Mouse (Mus musculus) adrenal gland, postnatal 36 days (tissue): ENCODE measurements around the gene Elane. TPM values are rescaled to one million over a fixed set of nuclear protein-coding genes. Genes with fewer than 3 reads are reported as not detected.

Source experiments
- DNase-seq, 2 experiments: peaks; one replicate each; pipeline ENCODE4 v3.0.0; 2021; ENCODE audit warnings: mixed read lengths in 1 of 2
- total RNA-seq, 2 experiments: library from RNA; stranded (reverse); gene quantifications; 2 replicates each; pipeline ENCODE4 v1.2.3; 2021

The Elane gene
- total RNA-seq, 2 experiments from 2014 or later = 0.30 to 0.33 TPM

DNA sequence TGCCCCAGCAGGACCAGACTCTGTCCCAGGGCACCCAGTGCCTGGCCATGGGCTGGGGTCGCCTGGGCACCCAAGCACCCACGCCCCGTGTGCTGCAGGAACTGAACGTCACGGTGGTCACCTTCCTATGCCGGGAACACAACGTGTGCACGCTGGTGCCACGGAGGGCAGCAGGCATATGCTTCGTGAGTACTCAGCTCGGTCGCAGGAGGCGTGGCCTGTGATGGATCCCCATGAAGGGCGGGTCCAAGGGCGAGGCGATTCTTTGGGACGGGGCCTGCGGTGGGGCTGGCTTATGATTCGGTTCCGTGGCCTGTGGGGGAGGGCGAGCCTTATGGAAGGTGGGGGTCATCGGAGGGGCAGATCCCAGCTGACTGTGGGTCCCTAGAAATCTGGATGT, 4.1 kb upstream of the Elane start:
- peak; percentile 52 to 56 for DNase-seq

DNA sequence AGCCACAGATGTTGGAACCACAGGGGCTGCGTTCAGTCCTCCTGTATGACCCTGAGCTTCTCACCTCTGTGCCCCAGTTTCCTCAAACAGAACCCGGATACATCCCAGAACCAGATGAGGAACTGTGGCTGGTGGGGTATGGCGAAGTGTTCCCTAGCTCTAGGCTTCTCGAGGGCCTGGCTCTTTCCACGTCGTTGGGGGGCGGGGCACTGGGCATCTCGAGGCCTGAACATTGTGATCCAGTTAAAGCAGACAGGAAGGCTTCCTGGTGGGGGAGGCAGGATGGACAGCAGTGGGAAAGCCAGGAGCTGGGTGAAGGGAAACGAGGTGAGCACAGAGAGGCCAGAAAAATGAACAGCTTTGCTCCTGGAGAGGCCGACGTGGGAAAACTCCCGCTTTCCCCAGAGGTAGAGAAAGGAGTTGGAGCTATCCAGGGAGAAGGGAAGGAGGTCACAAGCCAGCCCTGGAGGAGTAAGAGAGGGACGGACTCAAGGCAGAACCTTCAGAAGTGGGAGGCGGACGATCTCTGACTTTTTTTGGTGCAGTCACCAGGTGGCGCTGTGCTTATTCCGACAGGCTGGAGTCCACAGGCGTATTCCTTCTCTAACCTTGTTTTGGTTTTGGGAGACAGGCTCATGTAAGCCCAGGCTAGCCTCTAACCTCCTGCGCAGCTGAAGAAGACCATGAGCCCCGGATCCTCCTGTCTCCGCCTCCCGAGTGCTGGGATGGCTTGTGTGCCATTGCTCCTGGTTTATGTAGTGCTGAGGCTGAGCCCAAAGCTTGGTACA, 2.6 kb upstream of the Elane start:
- peak; percentile 85 to 88 for DNase-seq

- peak; percentile 86 to 87 for DNase-seq
Observed at GRCm38 (mm10) chr10:79884446-79884845, 1.6 kb upstream of the Elane start.

GRCm38 (mm10) chr10:79884938-79885337, 1.1 kb upstream of the Elane start:
- DNase-seq = peak; percentile 53 to 70

GRCm38 (mm10) chr10:79886611-79887010, 564 bp downstream of the Elane start:
- no peak for DNase-seq

DNA sequence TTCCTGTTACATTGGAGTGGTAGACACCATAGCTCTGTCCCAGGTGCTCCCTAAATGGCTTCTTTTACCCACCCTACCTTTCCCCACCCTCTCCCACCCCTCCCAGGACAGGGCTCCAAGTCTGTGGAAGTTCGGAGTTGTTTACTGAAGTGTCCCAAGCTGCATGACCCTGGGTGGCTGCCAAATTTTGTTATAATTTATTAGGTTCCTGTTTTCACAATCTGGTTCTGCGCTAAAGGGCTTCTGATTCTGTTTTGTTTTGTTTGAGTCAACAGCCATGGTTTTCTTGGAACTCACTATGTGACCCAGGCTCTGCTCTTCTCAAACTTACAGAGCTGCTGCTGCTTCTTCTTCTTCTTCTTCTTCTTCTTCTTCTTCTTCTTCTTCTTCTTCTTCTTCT, 3.3 kb downstream of the Elane start:
- DNase-seq = peak; percentile 51 to 71

- DNase-seq = no peak
Observed at GRCm38 (mm10) chr10:79890670-79891069, 4.6 kb downstream of the Elane start, which contains the start of gene Cfd. Cfd (plus strand) TSS chr10:79890853.

GRCm38 (mm10) chr10:79892451-79893118, 6.5 kb downstream of the Elane start:
- peak; percentile 83 to 87 for DNase-seq

DNA sequence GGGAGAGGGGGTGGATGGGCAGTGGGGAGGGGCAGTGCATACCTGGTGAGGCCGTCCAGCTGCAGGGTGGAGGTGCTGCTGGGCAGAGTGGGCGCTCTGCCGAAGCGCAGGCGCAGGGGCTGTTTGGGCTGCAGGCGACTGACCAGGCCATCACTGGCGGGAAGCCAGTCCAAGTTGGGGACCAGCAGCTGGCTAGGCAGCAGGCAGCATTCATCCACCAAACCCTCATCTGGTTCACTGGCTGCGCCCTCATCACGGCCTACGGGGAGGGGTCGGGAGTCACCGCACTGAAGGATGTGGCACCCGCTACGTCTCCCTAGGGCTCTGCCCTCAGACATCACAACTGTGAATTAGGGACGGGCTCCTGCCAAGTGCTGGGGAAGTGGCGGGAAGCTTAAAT, 10.3 kb downstream of the Elane start:
- DNase-seq = no peak

DNA sequence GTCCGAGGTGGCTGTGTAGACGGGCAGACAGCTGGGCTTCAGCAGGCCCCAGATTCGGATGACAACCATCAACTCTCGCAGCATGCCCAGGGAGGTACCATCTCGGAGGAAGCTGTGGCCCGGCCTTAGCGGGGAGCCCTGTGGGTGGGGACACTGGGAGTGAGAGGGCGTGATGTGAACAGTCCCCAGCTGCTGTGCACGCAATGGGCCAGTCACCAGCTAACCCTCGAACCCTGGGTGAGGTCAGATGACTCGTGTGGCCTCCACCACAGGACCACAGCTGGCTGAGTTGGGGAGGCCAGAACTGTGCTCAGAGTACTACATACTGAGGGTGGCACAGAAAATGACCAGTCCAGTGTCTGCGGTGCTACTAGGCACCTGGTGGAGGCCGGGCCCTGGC, 10.8 kb downstream of the Elane start:
- no peak for DNase-seq

- peak in 1 of 2 experiments; percentile 56 for DNase-seq
Observed at GRCm38 (mm10) chr10:79897316-79898245, 11.5 kb downstream of the Elane start.

- DNase-seq = no peak
Observed at GRCm38 (mm10) chr10:79900951-79901410, 14.9 kb downstream of the Elane start.

DNA sequence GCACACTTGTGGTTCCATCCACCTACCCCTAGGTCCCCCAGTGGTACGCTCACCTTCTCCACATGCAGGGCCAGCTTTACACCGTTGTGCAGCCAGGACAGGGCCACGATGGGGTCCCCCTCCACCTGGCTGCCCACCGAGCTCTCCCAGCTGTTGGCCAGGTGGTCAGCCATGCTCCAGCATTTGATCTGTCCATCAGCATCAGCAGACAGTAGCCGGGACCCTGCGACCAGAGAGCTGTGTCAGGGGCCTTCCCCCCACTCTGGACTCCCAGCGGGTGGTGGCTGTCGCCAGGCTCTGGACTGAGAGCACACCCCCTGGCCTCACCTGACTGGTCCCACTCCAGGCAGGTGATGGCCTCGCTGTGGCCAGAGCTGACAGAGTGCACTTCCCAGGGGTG, 20.7 kb downstream of the Elane start:
- no peak for DNase-seq

DNA sequence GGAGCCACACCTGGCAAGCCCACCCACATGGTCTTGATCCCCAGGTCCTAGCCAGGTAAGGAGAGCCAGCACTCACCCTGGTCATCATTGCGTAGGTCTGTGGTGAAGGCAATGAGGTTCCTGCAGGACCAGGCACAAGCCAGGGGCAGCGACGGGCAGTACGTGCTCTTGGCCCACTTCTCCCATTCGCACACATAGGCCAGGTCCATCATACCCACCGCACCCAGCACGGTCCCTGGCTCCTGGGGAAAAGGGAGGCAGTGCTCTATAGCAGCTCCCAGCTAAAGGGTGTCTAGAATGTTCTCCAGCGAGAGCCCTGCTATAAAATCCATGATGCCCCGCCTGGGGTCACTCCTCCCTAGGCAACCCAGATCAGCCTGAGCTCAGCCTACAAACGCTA, 21.4 kb downstream of the Elane start:
- DNase-seq = no peak

- peak; percentile 96 to 99 for DNase-seq
Observed at GRCm38 (mm10) chr10:79908167-79909091, 22.4 kb downstream of the Elane start, which contains the start of gene Med16. Med16 (minus strand) TSS chr10:79908923.

DNA sequence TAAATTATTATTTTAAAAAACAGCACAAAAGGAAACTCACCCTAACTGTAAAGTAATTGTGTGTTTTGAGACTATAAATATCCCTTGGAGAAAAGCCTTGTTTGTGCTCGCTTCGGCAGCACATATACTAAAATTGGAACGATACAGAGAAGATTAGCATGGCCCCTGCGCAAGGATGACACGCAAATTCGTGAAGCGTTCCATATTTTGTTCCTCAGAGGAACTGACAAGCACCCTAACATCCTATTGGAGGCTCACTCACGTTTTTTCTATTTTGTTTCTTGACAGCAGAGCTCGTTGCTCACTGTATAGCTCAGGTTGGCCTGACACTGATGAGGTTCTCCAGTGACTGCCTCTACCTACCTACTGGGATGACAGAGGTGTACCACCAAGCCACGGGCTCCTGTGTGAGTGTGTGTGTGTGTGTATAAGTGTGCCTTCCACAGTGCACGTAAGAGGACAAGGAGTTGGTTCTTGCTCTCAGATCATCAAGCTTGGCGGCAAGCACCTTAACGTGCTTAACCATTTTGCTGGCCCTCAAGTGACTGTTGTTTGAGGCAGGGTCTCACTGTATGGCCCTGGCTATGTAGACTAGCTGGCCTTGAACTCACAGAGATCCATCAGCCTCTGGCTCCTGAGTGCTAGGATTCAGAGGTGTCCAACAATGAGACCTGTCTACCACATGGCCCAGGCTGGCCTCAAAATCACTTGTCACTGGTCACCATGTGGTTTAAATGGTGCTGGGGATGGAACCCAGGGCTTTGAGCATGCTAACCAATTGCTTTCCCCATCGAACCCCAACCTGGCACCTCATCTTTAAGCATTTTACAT, 23.3 kb downstream of the Elane start:
- DNase-seq = peak in 1 of 2 experiments; percentile 35

- DNase-seq = no peak
Observed at GRCm38 (mm10) chr10:79910556-79910955, 24.5 kb downstream of the Elane start, which contains the start of gene Gm26602. Gm26602 (plus strand) TSS chr10:79910856.

- DNase-seq = no peak
Observed at GRCm38 (mm10) chr10:79912412-79912811, 26.4 kb downstream of the Elane start.

DNA sequence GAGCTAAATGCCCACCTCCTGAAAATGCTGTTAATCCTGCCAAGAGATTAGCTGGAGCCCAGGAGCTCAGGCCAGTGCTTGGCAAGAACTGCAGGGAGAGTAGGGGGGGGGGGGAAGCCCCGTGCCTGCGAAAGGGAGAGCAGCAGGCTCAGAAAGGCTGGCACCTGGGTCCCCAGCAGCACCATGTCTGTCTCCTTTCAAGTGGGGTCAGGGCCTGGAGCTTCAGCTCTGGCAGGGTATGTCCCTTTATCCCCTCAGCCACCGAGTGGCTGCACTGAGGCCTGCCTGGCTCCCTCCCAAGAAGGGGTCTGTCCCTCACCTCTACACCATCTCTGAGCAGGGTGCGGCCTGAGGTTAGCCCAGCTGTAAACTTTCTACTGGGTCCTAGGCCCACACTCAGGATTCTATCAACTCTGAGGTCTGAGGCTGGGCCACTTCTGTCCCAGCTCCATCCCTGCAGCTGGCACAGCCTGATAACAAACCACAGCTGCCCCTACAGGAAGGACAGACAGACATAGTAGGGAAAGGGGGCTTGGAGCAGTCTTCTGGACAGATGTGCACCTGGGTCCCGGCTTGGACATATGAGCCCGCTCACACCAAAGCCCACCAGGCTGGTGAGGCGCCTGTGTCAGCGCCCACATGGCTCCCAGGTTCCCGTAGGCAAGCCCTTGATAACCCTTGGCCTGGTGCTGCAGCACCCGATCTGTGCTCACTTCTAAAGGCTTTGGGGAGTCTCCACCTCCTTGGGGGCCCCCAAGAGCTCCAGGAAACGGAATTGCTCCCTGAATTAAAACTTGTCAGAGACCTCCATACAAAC, 28.3 kb downstream of the Elane start:
- DNase-seq = no peak
